Mouse (Mus musculus): ENCODE measurements around the gene Unc13c.
A peak's percentile ranks its signal among the peaks of the same experiment; 100 is the strongest.

Unc13c gene

DNA sequence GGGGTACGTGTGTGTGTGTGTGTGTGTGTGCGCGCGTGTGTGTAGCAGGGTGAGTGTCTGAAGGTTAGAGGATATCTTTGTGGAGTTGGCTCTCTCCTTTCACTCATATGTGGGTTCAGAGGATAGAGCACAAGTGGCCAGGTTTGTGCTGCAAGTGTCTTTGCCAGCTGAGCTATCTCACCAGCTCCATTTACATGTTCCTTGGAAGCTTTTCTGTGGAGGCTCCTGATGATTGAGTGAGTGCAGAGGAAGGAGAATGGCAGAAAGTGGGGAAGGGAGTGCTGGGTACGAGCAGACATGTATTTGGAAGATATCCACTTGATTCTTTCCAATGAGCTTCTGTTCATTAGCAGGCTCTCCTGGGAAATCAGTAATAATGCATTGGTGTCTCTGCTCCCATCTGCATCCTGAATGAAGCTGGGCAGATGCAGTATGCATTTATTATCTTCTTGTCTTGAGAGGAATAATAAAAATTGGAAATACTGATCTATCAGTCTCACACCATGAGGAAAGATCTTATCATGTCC is 86.3 kb downstream of the Unc13c start:
- DNase-seq (ENCODE audit: low read depth, low spot score) = peak; percentile 14

GRCm38 (mm10) chr9:73867410-73868067 is 101.2 kb downstream of the Unc13c start:
- DNase-seq (ENCODE audit: low read depth, low spot score) = peak; percentile 39

DNA sequence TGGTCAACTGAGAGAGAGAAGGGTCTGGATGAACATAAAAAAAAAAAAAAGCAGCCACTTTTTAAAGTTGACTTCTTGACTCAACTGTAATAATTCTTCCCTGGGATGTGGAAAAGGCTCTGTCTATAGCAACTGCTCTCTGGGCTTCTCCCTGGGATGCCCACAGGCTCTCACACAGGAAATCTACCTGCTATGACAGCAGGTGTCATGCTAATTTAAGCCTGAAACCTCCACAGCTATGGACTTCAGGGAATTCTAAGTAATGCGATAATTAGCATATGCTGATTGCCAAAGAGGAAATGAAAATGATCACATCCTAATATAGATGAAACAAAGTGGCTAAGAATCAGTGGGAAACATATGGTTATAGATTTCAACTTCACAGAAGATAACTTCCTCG is 102.1 kb downstream of the Unc13c start:
- peak; percentile 53 for DNase-seq (ENCODE audit: low read depth, low spot score)

DNA sequence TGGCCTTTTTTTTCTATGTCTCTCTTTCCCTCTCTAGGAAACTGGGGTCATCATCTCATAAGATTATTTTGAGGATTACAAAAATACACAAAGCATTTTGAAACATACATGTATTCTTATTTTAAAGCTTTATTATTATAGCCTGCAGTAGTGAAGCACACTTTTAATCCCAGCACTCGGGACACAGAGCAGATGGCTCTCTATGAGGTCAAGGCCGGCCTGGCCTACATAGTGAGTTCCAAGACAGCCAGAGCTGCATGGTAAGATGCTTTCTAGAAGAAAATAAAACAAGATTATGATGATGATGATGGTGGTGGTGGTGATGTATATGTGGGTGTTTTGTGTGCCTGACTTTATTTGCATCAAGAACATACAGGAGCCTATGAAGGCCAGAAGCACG is 109.3 kb downstream of the Unc13c start:
- peak; percentile 67 for DNase-seq (ENCODE audit: low read depth, low spot score)

DNA sequence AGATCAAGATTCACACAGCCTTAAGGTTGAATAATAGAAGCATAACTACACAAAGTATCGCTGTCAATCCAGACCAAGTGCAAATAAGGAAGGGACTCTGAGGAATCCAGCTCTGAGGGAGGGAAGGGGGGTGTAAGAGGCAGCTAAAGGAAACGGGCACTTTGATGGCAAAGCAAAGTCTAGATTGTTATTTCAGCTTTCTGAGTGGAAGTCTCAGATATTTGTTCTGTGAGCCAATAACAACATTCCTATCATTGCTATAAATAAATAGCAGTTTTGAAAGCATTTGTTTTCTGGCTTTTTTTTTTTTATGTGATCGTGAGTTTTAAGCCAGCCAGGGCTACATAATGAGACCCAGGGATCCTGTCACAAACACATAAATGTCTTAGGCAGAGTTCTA is 114.5 kb downstream of the Unc13c start:
- DNase-seq (ENCODE audit: low read depth, low spot score) = no peak

DNA sequence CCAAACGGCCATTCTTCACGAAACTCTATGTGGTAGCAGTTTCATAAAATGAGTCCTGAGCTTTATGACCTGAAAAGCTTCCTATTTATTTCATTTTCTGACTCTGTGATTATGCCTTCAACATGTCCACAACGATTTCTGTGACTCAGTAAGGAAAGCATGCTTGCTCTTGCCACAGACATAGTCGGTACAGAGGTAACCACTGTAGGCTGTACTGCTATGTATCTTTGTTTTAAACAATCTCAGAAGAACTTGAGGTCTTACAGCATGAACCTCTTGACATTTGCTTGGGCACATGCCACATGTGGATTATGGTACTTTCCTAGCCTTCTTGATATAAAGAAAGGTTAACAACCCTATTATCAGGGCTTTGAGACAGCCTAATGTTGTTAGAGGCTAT is 162.1 kb downstream of the Unc13c start:
- DNase-seq (ENCODE audit: low read depth, low spot score) = no peak

DNA sequence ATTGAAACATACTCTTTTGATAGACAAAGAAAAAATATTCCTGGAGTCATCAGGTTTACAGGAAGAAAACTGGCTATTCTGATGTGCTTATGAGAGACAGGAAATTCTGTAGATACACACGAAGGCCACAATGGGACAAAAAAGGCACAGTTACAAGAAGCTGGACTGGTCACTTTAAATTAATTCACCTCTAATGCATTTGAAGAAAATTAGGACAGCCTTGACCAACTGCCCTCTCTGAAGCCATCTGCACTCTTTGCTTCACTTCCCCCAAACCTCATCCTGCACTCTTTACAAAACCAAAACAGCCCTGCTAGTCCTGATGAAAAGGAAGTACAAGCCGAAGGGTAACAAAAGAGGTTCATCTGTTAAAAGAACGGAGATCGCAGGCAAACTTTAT is 194.2 kb downstream of the Unc13c start:
- peak; percentile 84 for DNase-seq (ENCODE audit: low read depth, low spot score)

- peak; percentile 75 for DNase-seq (ENCODE audit: low read depth, low spot score)
Measured at GRCm38 (mm10) chr9:73755185-73755584, 213.6 kb downstream of the Unc13c start.

DNA sequence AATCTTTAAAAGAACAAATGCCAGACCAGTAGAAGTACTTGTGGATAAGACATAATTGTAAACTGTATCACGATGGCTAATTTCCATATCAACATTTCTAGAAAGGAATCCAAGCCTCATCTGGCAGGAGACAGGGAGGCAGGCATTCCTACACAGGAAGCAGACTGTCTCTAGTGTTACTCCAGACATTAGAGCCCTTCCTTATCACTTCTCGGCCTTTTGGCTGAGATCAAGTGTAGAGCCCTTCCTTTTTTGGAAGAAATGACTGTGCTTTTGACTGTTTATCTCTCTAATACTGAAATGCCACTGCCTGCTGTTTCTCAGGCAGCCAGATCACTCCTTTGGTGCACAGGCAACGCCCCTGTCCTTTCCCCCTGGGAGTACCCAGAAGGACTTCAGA is 215.3 kb downstream of the Unc13c start:
- no peak for DNase-seq (ENCODE audit: low read depth, low spot score)

DNA sequence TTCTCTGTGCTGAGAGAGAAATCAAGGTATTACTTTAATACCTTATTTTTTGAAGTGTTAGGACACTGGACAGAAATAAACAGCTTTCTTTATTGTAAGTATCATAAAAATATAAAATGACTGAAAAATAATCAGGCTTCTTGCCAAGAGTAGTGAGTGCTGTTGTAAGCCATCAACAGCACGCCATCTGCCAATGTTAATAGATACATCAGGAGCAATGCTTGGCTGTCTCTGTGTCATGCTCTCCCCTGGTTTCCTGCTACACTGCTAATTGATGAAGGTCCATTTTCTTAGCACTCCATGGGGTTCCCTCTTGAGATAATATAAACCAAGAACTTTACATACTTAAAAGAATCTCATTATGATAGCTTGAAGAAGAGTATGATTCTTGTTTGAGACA is 217.4 kb downstream of the Unc13c start:
- DNase-seq (ENCODE audit: low read depth, low spot score) = peak; percentile 72

DNA sequence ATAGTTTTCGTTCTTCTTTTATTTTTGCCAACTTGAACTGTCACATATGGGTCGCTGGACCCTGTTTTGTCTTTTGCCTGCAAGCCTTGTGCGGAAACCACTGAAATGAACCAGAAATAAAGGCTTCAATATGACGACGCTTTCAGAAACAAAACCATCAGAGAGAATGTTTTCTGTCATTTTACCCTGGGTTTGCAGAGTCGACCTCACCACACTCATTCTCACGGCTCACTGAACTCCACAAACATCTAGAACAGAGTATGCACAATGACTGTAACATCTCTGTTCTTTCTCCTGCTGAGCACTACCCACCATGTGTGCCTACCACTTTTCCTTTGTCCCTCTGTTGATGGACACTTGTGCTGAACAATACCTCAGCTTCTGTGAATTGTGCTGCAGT is 234.3 kb downstream of the Unc13c start:
- DNase-seq (ENCODE audit: low read depth, low spot score) = no peak

DNA sequence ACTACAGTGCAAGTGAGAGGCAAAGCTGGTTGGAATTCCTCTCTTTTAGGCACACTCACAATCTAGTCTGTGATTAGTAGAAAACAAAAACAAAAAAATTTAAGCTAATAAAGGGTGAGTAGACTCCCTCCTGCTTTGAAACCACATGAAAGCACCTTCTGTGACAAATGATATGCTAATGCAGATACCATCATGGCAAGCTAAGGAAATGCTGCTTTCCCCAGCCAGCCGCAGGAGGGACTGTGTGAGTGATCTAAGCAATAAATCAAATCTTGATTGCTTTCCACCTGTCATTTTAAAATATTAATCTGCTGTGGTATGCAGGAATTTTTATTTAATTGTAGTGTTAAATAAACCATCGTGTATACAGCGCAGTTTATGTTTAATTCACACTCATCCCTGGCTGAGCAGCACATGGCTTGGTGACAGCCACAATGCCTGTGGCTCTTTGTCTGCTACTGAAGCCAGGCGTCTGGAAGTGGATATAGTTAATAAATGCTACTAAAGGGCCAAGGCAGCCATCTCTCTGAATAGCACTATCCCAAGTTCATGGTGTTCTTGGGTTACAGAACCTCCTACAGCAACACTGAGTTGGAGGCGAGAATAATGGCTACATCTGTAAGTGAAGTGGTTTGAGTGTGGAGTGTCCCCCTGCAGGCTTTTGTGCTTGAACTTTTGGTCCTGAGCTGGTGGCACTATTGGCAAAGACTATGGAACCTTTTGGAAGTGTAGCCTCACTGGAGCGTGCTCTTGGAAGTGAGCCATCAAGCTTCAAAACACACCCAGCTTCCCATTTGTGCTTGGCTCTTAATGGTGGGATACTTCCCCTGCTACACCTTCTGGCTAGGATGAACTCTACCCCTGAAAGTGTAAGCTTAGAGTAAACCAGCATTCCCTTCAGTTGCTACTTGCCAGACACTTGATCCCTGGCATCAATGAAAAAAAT is 242.8 kb downstream of the Unc13c start:
- DNase-seq (ENCODE audit: low read depth, low spot score) = peak; percentile 34

- DNase-seq (ENCODE audit: low read depth, low spot score) = peak; percentile 79
Measured at GRCm38 (mm10) chr9:73724776-73725175, 244.0 kb downstream of the Unc13c start.

DNA sequence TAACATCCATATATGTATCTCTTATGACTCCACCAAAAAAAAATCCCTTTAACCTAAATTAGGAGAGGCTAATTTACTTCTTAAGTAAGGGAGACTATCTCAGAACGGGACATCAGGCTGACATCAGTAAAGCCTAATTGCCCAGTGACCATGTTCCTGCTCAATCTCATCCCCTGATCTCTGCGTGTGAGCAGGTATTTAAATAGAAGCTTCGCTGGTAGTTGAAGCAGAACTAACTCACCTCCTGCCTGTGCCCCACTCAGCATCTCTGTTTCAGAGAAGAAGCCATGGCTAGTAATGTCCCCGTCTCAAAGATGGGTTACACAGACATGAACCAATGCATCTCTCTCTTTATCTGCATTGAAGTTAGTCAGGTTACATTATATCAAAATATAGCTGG is 255.3 kb downstream of the Unc13c start:
- DNase-seq (ENCODE audit: low read depth, low spot score) = peak; percentile 63

GRCm38 (mm10) chr9:73697103-73697502 is 271.7 kb downstream of the Unc13c start:
- DNase-seq (ENCODE audit: low read depth, low spot score) = no peak

DNA sequence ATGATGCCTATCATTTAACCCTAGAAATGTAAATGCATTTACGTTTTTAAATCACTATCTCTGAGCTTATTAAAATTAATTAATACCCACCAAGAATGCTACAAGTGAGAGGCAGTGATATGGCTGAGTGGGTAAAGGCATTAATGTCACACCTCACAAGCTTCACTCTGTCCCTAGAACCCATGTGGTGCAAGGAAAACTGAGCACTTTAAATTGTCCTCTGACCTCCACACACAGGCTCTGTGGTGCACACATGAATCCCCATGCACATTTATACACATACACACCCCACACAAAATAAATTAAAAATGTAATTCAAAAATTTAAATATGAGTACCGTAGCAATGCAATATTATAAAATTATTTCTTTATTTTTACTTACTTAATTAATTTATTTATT is 287.2 kb downstream of the Unc13c start:
- DNase-seq (ENCODE audit: low read depth, low spot score) = no peak

DNA sequence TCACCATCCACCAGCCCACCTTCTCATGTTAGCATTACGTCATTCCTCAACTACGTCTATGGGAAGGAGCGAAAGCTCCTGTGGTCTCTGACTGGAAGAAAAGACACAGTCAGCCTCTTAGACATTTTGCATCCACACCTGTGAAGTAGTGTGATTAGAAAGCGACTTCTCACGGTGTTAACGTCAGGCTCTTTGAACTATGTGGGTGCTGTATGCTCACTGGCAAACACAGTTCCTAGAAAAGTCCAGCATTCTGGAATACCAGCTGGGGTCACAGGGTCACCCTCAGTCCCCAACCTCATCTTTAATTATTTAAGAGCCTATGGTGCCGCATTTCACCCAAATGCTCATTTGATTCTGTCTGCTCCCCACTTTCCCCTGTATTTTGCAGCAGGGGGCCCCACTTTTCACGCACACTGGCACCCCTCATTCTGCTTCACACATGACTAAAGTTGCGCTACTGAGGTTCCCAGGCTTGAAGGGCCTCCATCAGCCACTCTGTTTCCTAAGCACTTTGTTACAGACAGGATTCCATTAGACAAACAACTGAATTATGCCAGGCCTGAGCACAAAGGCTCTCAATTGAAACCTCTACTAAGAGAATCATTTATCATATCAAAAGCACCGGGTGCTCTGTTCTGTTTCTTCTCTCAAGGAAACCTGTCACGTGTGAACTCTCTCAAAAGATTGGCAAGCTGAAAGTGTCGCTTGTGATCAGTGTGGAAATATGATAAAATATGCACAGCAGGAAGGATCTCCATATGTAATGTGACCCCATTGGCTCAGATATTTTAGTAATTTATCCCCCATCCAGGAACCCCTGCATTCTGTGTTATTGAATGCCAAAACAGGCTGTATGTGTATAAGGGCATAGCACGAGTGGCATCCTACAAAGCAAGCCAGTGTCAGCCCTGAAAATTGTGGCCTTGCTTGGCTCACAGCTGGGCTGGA is 287.9 kb downstream of the Unc13c start:
- DNase-seq (ENCODE audit: low read depth, low spot score) = no peak

DNA sequence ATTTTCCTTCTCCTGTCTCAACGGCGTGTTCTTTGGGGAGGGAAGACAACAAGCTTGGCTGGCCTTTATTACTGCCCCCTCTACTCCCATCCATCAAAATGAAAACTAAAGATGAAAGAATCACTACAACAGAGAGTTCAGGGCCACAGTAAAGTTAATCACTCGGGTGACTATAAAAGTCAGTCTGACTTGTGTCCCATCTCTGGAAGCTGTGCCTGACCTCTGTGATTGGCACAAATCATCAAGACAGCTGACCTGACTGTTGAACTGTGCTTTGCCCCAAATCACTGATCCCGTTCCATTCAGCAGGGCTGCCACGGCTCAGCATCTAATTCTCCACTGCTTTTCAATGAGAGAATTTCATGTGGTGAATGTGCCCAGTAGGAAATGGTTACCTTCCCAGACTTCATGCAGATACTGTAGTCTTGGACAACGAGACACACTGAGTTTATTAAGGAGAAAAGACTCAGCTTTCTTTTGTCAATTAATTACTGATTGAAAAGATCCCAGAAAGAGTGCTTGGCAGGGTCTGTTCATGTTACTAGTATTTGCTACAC is 297.0 kb downstream of the Unc13c start:
- no peak for DNase-seq (ENCODE audit: low read depth, low spot score)

DNA sequence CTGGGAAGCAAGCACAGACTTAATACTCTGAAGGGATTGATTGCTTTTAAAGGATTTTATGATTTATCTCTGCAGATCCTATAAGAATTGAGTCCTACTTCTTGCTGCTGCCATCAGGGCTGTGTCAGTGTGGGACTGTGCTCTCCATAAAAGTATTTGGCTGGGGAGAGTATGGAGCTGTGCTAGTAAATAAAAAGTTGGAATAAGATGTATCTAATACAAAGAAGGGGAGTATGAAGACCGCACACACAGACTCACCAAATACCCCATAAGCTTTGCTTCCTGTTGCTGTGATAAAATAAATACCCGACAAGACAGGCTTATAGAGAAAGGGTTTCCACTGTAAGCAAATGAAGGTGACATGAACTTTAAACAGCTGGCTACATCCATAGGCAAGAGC is 298.7 kb downstream of the Unc13c start:
- DNase-seq (ENCODE audit: low read depth, low spot score) = no peak

DNA sequence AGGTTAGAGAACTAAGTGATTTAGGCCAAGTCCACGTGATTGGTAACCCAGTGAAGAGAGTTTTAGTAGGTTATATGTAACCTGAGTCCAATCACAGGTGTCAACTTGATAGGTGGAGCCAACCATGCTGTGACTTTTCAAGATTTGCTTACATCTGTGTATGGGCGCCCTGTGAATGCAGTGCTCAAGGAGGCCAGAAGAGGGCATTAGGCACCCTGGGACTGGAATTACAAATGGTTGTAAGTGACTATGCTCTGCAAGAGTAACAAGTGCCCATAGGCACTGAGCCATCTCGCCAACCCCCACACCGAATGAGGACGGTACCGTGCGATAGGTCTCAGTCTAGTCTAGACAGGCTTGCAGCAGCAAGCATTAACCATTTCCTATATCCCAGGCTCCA is 305.9 kb downstream of the Unc13c start:
- DNase-seq (ENCODE audit: low read depth, low spot score) = no peak

GRCm38 (mm10) chr9:73649088-73649487 is 319.7 kb downstream of the Unc13c start:
- DNase-seq (ENCODE audit: low read depth, low spot score) = no peak

Data from brain, adult 2 months (tissue).